Mouse (Mus musculus): ENCODE data around the gene Gsdma3. TPM values are rescaled to one million over a fixed set of nuclear protein-coding genes. Genes with fewer than 3 reads are reported as not detected.
"Not testable (repeated sequence)": the region's sequence is repeated elsewhere in the genome, so short reads cannot be mapped to it uniquely, and the experiment has no call there.

Gene Gsdma3
- total and polyA plus RNA-seq, 2 experiments from 2014 or later = not detected

DNA sequence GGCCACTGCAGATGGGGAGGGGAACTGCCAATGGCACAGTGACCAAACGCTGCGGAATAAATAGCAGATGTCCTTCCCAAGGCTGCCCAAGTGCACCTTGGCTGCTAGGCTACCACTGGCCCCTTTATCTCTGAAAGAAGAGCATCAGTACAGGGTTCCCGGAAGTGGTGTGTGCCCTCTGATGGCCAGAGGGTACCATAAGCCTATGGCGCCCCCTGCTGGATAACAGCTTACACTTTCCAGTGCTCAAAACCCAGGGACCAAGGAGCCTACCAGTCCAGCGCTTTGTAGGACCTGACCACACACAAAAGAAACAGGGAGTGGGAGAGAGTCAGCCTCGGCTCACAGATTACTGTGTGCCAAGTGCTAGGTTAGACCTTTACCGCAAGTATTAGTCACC lies 28.9 kb downstream of the Gsdma3 start:
- DNase-seq (ENCODE audit: low spot score) (peak; percentile 45), ATAC-seq (ENCODE audit: insufficient read depth, low read depth) (peak; percentile 17; the same call in 1 of the 2 replicates)
- not testable (repeated sequence) for H3K36me3 ChIP-seq (replicated peaks; ENCODE audit: control insufficient read depth, insufficient read depth, low read length); H3K27ac ChIP-seq (ENCODE audit: low read depth); H3K27me3 ChIP-seq (ENCODE audit: control insufficient read depth, insufficient read depth, low read length); H3K4me2 ChIP-seq (ENCODE audit: low read depth, low read length); H3K4me3 ChIP-seq (ENCODE audit: low read depth, low read length); H3K9me3 ChIP-seq (replicated peaks; ENCODE audit: control insufficient read depth, low read length); H3K9ac ChIP-seq (replicated peaks; ENCODE audit: low read depth, low read length); H3K4me1 ChIP-seq (ENCODE audit: control insufficient read depth, insufficient read depth)
- WGBS = 7% methylated on average over 7 of the region's 7 CpGs
- peak; percentile 57 for TF ChIP-seq CTCF (IDR thresholded peaks at IDR 0.05; ENCODE audit: low read depth)

DNA sequence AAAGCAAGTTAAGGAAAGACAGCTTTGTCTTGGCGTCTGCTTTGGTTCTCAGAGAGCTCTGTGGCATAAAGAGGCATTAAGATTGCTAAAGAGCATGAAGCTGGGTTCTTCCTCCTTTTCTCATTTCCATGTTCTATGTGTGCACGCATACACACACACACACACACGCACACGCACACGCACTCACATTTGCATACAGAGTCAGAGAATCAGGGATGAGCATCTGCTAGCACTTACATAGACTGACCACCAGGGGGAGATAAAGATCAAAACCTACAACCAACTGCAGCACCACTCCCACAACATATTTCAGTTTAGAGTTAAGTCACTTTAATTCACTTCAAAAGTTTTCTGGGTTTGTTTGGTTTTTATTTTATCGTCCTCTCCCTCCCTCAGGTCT lies 34.4 kb downstream of the Gsdma3 start:
- Histone ChIP-seq H3K36me3 (replicated peaks; ENCODE audit: control insufficient read depth, insufficient read depth, low read length) (no peaks in the 10 kb centered on the region), H3K9me3 (replicated peaks; ENCODE audit: control insufficient read depth, low read length) (no peaks in the 10 kb centered on the region), H3K4me1 (ENCODE audit: control insufficient read depth, insufficient read depth) (no peaks in the 10 kb centered on the region), H3K4me3 (ENCODE audit: low read depth, low read length) (no peak overlapping the region), H3K9ac (replicated peaks; ENCODE audit: low read depth, low read length) (no peak overlapping the region), H3K27ac (ENCODE audit: low read depth) (no peak overlapping the region), H3K27me3 (ENCODE audit: control insufficient read depth, insufficient read depth, low read length) (no peaks in the 10 kb centered on the region), H3K4me2 (ENCODE audit: low read depth, low read length) (no peak overlapping the region)
- 19% methylated on average over 6 of the region's 6 CpGs for WGBS
- TF ChIP-seq CTCF (IDR thresholded peaks at IDR 0.05; ENCODE audit: low read depth) (peak; percentile 78), EP300 (IDR thresholded peaks at IDR 0.05; ENCODE audit: low read depth) (no peak)
- ATAC-seq (ENCODE audit: insufficient read depth, low read depth) (peak; percentile 55; the same call in 1 of the 2 replicates), DNase-seq (ENCODE audit: low spot score) (peak; percentile 62)

GRCm38 (mm10) chr11:98664091-98664490 lies 37.9 kb downstream of the Gsdma3 start, which contains the start of gene Gsdma:
TSS of gene Gsdma (plus strand) at chr11:98664351.
- H3K27me3 ChIP-seq (ENCODE audit: control insufficient read depth, insufficient read depth, low read length) = peaks cover 16% of the 10 kb centered on the region
- no peak for ATAC-seq (ENCODE audit: insufficient read depth, low read depth)
- no peak within 1 kb of the TSS for H3K27ac ChIP-seq (ENCODE audit: low read depth)
- no peaks in the 10 kb centered on the region for H3K9me3 ChIP-seq (replicated peaks; ENCODE audit: control insufficient read depth, low read length)
- no peak within 1 kb of the TSS for H3K9ac ChIP-seq (replicated peaks; ENCODE audit: low read depth, low read length)
- no peaks in the 10 kb centered on the region for H3K4me1 ChIP-seq (ENCODE audit: control insufficient read depth, insufficient read depth)
- 17% methylated on average over 4 of the region's 4 CpGs for WGBS
- no peak for TF ChIP-seq EP300 (IDR thresholded peaks at IDR 0.05; ENCODE audit: low read depth)
- no peak for TF ChIP-seq CTCF (IDR thresholded peaks at IDR 0.05; ENCODE audit: low read depth)
- no peak within 1 kb of the TSS for H3K4me2 ChIP-seq (ENCODE audit: low read depth, low read length)
- H3K36me3 ChIP-seq (replicated peaks; ENCODE audit: control insufficient read depth, insufficient read depth, low read length) = no peaks in the 10 kb centered on the region
- no peak for DNase-seq (ENCODE audit: low spot score)
- no peak within 1 kb of the TSS for H3K4me3 ChIP-seq (ENCODE audit: low read depth, low read length)

- Histone ChIP-seq H3K4me1 (ENCODE audit: control insufficient read depth, insufficient read depth) (no peaks in the 10 kb centered on the region), H3K27me3 (ENCODE audit: control insufficient read depth, insufficient read depth, low read length) (peaks cover 16% of the 10 kb centered on the region), H3K4me3 (ENCODE audit: low read depth, low read length) (no peak overlapping the region), H3K9me3 (replicated peaks; ENCODE audit: control insufficient read depth, low read length) (no peaks in the 10 kb centered on the region), H3K36me3 (replicated peaks; ENCODE audit: control insufficient read depth, insufficient read depth, low read length) (no peaks in the 10 kb centered on the region), H3K4me2 (ENCODE audit: low read depth, low read length) (no peak overlapping the region), H3K27ac (ENCODE audit: low read depth) (no peak overlapping the region), H3K9ac (replicated peaks; ENCODE audit: low read depth, low read length) (no peak overlapping the region)
- ATAC-seq (ENCODE audit: insufficient read depth, low read depth) (no peak), DNase-seq (ENCODE audit: low spot score) (no peak)
- 59% methylated on average over 2 of the region's 2 CpGs for WGBS
- no peak for TF ChIP-seq EP300 (IDR thresholded peaks at IDR 0.05; ENCODE audit: low read depth)
- no peak for TF ChIP-seq CTCF (IDR thresholded peaks at IDR 0.05; ENCODE audit: low read depth)
Measured at GRCm38 (mm10) chr11:98668984-98669383, 42.8 kb downstream of the Gsdma3 start.

DNA sequence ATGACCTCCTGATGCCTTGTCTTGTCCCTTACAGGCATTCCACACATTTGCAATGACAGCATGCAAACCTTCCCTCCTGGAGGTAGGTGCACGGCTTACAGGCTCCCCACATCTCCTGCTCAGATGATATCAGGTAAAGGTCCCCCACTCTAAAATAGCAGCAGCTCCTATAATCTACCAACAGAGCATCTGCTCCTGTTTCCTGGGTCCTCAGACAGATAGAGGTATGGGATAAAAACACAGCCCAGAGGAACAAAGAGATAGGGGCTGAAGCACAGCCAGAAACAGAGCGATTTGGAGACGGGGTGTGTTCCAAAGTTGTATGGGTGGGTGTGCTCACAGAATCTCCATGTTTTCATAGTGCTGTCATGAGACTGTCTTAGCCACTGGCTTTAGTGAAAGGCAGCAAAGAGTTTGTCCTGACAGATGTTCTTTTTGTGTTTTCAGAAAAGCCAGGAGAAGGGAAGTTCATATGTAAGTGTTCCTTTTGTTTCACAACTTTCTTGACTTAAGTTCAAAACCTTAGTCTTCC lies 45.2 kb downstream of the Gsdma3 start:
- Histone ChIP-seq H3K27me3 (ENCODE audit: control insufficient read depth, insufficient read depth, low read length) (peaks cover 16% of the 10 kb centered on the region), H3K4me1 (ENCODE audit: control insufficient read depth, insufficient read depth) (no peaks in the 10 kb centered on the region), H3K36me3 (replicated peaks; ENCODE audit: control insufficient read depth, insufficient read depth, low read length) (no peaks in the 10 kb centered on the region), H3K9ac (replicated peaks; ENCODE audit: low read depth, low read length) (no peak overlapping the region), H3K9me3 (replicated peaks; ENCODE audit: control insufficient read depth, low read length) (no peaks in the 10 kb centered on the region), H3K4me3 (ENCODE audit: low read depth, low read length) (no peak overlapping the region), H3K27ac (ENCODE audit: low read depth) (no peak overlapping the region), H3K4me2 (ENCODE audit: low read depth, low read length) (no peak overlapping the region)
- no peak for ATAC-seq (ENCODE audit: insufficient read depth, low read depth)
- 49% methylated on average over 3 of the region's 3 CpGs for WGBS
- no peak for DNase-seq (ENCODE audit: low spot score)
- TF ChIP-seq EP300 (IDR thresholded peaks at IDR 0.05; ENCODE audit: low read depth) = no peak
- TF ChIP-seq CTCF (IDR thresholded peaks at IDR 0.05; ENCODE audit: low read depth) = no peak

- DNase-seq (ENCODE audit: low spot score) (no peak), ATAC-seq (ENCODE audit: insufficient read depth, low read depth) (no peak)
- Histone ChIP-seq H3K27me3 (ENCODE audit: control insufficient read depth, insufficient read depth, low read length) (peaks cover 14% of the 10 kb centered on the region), H3K9me3 (replicated peaks; ENCODE audit: control insufficient read depth, low read length) (no peaks in the 10 kb centered on the region), H3K36me3 (replicated peaks; ENCODE audit: control insufficient read depth, insufficient read depth, low read length) (no peaks in the 10 kb centered on the region), H3K27ac (ENCODE audit: low read depth) (no peak overlapping the region), H3K4me2 (ENCODE audit: low read depth, low read length) (no peak overlapping the region), H3K4me3 (ENCODE audit: low read depth, low read length) (no peak overlapping the region), H3K4me1 (ENCODE audit: control insufficient read depth, insufficient read depth) (no peaks in the 10 kb centered on the region), H3K9ac (replicated peaks; ENCODE audit: low read depth, low read length) (no peak overlapping the region)
- no peak for TF ChIP-seq CTCF (IDR thresholded peaks at IDR 0.05; ENCODE audit: low read depth)
- TF ChIP-seq EP300 (IDR thresholded peaks at IDR 0.05; ENCODE audit: low read depth) = no peak
- WGBS = 37% methylated on average over 5 of the region's 5 CpGs
Measured at GRCm38 (mm10) chr11:98671857-98672256, 45.7 kb downstream of the Gsdma3 start.

Measured in heart, postnatal 0 days (tissue).